Mouse (Mus musculus) c-Kit-positive CD71-positive TER-119-negative erythroid progenitor cells, embryonic 14.5 days (primary cell): Measurements from ENCODE around the gene Tssk1.

ENCODE experiments used
- DNase-seq: peaks from one replicate; pipeline ENCODE4 v3.0.0-alpha.2; 2013; ENCODE audit warnings: low read depth

The Tssk1 gene

DNA sequence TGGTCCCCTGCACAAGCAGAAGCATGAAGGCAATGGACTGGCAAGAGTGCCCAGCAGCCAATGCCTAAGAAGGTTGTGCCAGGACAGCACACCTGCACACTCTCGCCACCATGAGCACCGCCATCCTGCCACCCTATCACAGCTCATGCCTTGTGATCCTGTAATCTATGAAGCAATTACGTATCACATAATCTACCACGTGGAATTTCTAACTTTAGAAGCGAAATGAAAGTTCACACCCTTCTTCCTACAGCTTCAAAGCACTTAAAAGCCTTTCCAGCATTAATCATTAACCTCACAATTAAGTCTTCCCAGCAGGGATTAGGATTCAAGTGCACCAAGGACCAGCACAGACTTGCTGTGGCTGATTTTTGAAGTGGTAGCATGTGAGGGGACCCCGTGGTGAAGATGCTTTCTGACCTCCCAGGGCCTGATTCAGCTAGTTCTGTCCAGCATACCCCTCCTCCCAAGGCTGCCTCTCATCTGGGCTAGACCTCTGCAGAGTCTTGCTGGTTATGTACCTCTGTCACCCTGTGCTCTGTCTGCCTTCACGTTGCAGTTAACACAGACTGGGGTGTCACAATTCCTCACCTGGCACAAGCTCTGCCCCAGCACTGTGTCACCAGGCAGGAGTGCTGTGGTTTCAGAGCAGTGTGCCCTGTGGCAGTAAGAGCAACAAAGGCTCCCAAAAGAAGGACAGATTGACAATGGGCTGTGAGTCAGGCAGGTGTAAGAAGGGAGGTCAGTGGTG is 51.2 kb downstream of the Tssk1 start:
- DNase-seq, result no peak
